Mouse (Mus musculus): ENCODE measurements around the gene Dock8. TPM values are rescaled to one million over a fixed set of nuclear protein-coding genes. Genes with fewer than 3 reads are reported as not detected.

Dock8 gene
- polyA plus RNA-seq, 1 experiment from 2014 or later, result 2.8 TPM

DNA sequence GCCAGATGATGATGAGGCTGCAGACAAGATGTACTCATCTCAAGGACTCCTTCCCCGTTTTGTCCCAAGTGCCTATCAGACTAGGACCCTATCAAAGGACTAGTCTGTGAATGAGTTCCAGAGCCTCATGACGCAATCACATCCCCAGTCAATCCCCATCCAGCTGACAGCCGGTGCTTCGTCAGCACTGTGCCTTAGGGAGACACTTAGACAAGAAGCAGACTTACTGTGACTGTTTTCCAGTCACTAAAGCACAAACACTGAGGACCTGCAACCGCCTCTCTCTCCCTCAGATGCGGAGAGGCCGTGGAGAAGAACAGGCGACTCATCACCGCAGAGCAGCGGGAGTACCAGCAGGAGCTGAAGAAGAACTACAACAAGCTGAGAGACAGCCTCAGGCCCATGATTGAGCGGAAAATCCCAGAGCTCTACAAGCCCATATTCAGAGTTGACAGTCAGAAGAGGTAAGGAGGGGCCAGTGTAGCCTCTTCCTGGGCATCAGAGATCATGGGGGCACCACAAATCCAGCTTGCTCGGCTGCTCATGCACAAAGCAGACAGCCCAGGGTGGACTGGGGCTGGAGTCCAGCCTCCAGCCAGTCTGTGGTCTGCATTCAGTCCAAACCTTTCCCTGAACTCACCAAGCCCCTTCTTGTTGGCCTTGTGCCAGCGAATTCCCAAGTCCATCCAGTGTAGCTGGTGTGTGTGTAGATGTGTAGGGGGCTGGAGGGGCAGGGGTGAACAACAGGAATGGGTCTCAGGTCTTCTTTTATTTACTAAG lies 200.9 kb downstream of the Dock8 start:
- H3K9me3 ChIP-seq (ENCODE audit: control insufficient read depth, low read length), result no peaks in the 10 kb centered on the region
- no peaks in the 10 kb centered on the region for H3K27me3 ChIP-seq (ENCODE audit: control insufficient read depth, insufficient read depth, low read length)
- 73% methylated on average over 13 of the region's 13 CpGs for WGBS
- no peak overlapping the region for H3K4me2 ChIP-seq (ENCODE audit: low read depth, low read length)
- no peaks in the 10 kb centered on the region for H3K36me3 ChIP-seq (ENCODE audit: control insufficient read depth, insufficient read depth, low read length)
- no peak; the same call in 1 of the 2 replicates for ATAC-seq (ENCODE audit: low read depth)
- no peak overlapping the region for H3K27ac ChIP-seq (ENCODE audit: low read depth, low read length)
- no peak overlapping the region for H3K4me3 ChIP-seq (ENCODE audit: low read depth, low read length)
- H3K9ac ChIP-seq (replicated peaks; ENCODE audit: low read depth, low read length), result no peak overlapping the region
- H3K4me1 ChIP-seq (ENCODE audit: control insufficient read depth, insufficient read depth, low read length), result no peaks in the 10 kb centered on the region

DNA sequence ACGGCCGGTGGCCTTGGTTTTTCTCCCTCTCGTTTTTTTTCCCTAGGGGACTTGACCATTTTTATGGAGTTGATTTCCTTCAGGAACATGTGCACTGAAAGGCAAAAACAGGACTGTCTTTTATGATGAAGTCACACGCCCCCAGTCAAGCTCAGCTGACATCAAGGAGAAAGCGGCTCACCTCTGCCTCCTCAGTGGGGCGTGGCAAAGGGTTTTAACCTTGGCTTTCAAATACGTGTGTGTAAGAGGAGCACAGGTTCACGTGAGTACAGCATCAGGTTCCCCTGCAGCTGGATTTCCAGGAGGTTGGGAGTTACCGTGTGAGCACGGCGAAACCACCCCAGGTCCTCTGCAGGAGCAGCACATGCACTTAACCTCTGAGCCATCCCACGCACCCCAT lies 203.7 kb downstream of the Dock8 start:
- H3K36me3 ChIP-seq (ENCODE audit: control insufficient read depth, insufficient read depth, low read length), result no peaks in the 10 kb centered on the region
- H3K4me2 ChIP-seq (ENCODE audit: low read depth, low read length), result no peak overlapping the region
- peaks cover 3% of the 10 kb centered on the region; the same call in 1 of the 2 replicates for H3K4me1 ChIP-seq (ENCODE audit: control insufficient read depth, insufficient read depth, low read length)
- H3K4me3 ChIP-seq (ENCODE audit: low read depth, low read length), result no peak overlapping the region
- no peak for ATAC-seq (ENCODE audit: low read depth)
- H3K27me3 ChIP-seq (ENCODE audit: control insufficient read depth, insufficient read depth, low read length), result no peaks in the 10 kb centered on the region
- no peak overlapping the region for H3K9ac ChIP-seq (replicated peaks; ENCODE audit: low read depth, low read length)
- H3K27ac ChIP-seq (ENCODE audit: low read depth, low read length), result no peak overlapping the region
- H3K9me3 ChIP-seq (ENCODE audit: control insufficient read depth, low read length), result no peaks in the 10 kb centered on the region
- WGBS, result 88% methylated on average over 12 of the region's 12 CpGs

GRCm38 (mm10) chr19:25206969-25207368 lies 207.6 kb downstream of the Dock8 start:
- no peak overlapping the region for H3K27ac ChIP-seq (ENCODE audit: low read depth, low read length)
- no peak overlapping the region for H3K4me2 ChIP-seq (ENCODE audit: low read depth, low read length)
- H3K4me1 ChIP-seq (ENCODE audit: control insufficient read depth, insufficient read depth, low read length), result peaks cover 3% of the 10 kb centered on the region; the same call in 1 of the 2 replicates
- no peak overlapping the region for H3K9ac ChIP-seq (replicated peaks; ENCODE audit: low read depth, low read length)
- no peak overlapping the region for H3K4me3 ChIP-seq (ENCODE audit: low read depth, low read length)
- WGBS, result 55% methylated on average over 12 of the region's 12 CpGs
- no peak for ATAC-seq (ENCODE audit: low read depth)
- H3K9me3 ChIP-seq (ENCODE audit: control insufficient read depth, low read length), result no peaks in the 10 kb centered on the region
- H3K36me3 ChIP-seq (ENCODE audit: control insufficient read depth, insufficient read depth, low read length), result no peaks in the 10 kb centered on the region
- H3K27me3 ChIP-seq (ENCODE audit: control insufficient read depth, insufficient read depth, low read length), result no peaks in the 10 kb centered on the region

GRCm38 (mm10) chr19:25207731-25208361 lies 208.5 kb downstream of the Dock8 start:
- Histone ChIP-seq H3K9me3 (ENCODE audit: control insufficient read depth, low read length) (no peaks in the 10 kb centered on the region), H3K27ac (ENCODE audit: low read depth, low read length) (no peak overlapping the region), H3K27me3 (ENCODE audit: control insufficient read depth, insufficient read depth, low read length) (no peaks in the 10 kb centered on the region), H3K4me2 (ENCODE audit: low read depth, low read length) (peak overlapping the region; percentile 44), H3K4me3 (ENCODE audit: low read depth, low read length) (no peak overlapping the region), H3K9ac (replicated peaks; ENCODE audit: low read depth, low read length) (no peak overlapping the region), H3K4me1 (ENCODE audit: control insufficient read depth, insufficient read depth, low read length) (peaks cover 3% of the 10 kb centered on the region; the same call in 1 of the 2 replicates), H3K36me3 (ENCODE audit: control insufficient read depth, insufficient read depth, low read length) (no peaks in the 10 kb centered on the region)
- 0 out of 2 replicates have a peak, but pooled peaks have one; percentile 17 for ATAC-seq (ENCODE audit: low read depth)
- WGBS, result 10% methylated on average over 23 of the region's 23 CpGs

DNA sequence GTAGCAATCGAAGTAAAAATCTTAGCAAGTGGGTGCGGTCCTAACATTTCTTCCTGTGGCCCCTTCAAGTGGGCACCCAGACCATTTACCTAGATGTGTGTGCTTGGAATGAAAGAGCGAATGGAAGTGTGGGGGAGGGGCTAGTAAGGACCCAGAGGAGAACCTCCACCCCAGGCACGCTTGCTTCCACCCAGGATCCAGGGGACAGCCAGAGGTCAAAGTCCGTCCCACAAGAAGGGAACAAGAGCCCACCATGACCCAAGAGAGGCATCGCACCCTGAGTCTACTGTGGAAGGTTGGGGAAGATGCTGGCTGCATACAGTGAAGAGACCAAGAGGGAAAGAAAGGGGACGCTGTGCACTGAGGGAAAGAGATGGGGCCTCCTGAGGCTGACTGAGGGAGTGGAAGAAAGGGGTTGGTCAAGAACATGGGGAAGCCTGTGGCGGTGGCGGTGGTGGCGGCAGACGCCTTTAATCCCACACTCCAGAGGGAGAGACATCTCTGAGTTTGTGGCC lies 209.3 kb downstream of the Dock8 start:
- Histone ChIP-seq H3K36me3 (ENCODE audit: control insufficient read depth, insufficient read depth, low read length) (no peaks in the 10 kb centered on the region), H3K27me3 (ENCODE audit: control insufficient read depth, insufficient read depth, low read length) (no peaks in the 10 kb centered on the region), H3K4me1 (ENCODE audit: control insufficient read depth, insufficient read depth, low read length) (peaks cover 3% of the 10 kb centered on the region; the same call in 1 of the 2 replicates), H3K4me3 (ENCODE audit: low read depth, low read length) (no peak overlapping the region), H3K4me2 (ENCODE audit: low read depth, low read length) (no peak overlapping the region), H3K9me3 (ENCODE audit: control insufficient read depth, low read length) (no peaks in the 10 kb centered on the region), H3K9ac (replicated peaks; ENCODE audit: low read depth, low read length) (no peak overlapping the region), H3K27ac (ENCODE audit: low read depth, low read length) (no peak overlapping the region)
- 77% methylated on average over 11 of the region's 11 CpGs for WGBS
- ATAC-seq (ENCODE audit: low read depth), result no peak

DNA sequence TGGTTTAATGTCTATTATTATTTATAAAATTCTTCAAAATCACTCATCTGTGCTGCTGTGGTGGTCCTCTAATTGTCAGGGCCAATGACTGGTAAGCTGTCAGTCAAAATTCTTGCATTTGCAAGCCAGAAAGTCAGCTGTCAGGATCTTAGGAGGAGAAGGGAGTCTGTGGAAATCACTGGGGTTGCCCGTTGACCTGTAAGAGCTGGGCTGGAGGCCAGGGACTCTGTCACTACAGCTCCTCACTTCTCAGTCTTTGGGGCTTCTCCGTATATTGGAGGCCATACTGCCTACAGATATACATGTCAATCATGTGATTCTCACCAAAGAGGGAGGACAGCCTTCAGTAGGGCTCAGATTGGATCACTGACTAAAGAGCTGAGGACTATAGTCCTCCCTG lies 221.3 kb downstream of the Dock8 start:
- Histone ChIP-seq H3K9ac (replicated peaks; ENCODE audit: low read depth, low read length) (no peak overlapping the region), H3K9me3 (ENCODE audit: control insufficient read depth, low read length) (no peaks in the 10 kb centered on the region), H3K27ac (ENCODE audit: low read depth, low read length) (no peak overlapping the region), H3K4me3 (ENCODE audit: low read depth, low read length) (no peak overlapping the region), H3K4me2 (ENCODE audit: low read depth, low read length) (no peak overlapping the region), H3K36me3 (ENCODE audit: control insufficient read depth, insufficient read depth, low read length) (no peaks in the 10 kb centered on the region), H3K27me3 (ENCODE audit: control insufficient read depth, insufficient read depth, low read length) (no peaks in the 10 kb centered on the region), H3K4me1 (ENCODE audit: control insufficient read depth, insufficient read depth, low read length) (no peaks in the 10 kb centered on the region)
- no peak for ATAC-seq (ENCODE audit: low read depth)
- WGBS, result 86% methylated on average over 2 of the region's 2 CpGs

GRCm38 (mm10) chr19:25221964-25222640 lies 222.8 kb downstream of the Dock8 start:
- Histone ChIP-seq H3K4me3 (ENCODE audit: low read depth, low read length) (no peak overlapping the region), H3K4me2 (ENCODE audit: low read depth, low read length) (no peak overlapping the region), H3K27ac (ENCODE audit: low read depth, low read length) (no peak overlapping the region), H3K9ac (replicated peaks; ENCODE audit: low read depth, low read length) (no peak overlapping the region), H3K4me1 (ENCODE audit: control insufficient read depth, insufficient read depth, low read length) (no peaks in the 10 kb centered on the region), H3K9me3 (ENCODE audit: control insufficient read depth, low read length) (no peaks in the 10 kb centered on the region), H3K36me3 (ENCODE audit: control insufficient read depth, insufficient read depth, low read length) (no peaks in the 10 kb centered on the region), H3K27me3 (ENCODE audit: control insufficient read depth, insufficient read depth, low read length) (no peaks in the 10 kb centered on the region)
- 74% methylated on average over 9 of the region's 9 CpGs for WGBS
- ATAC-seq (ENCODE audit: low read depth), result no peak

GRCm38 (mm10) chr19:25230058-25230974 lies 231.0 kb downstream of the Dock8 start:
- H3K27me3 ChIP-seq (ENCODE audit: control insufficient read depth, insufficient read depth, low read length), result no peaks in the 10 kb centered on the region
- H3K9me3 ChIP-seq (ENCODE audit: control insufficient read depth, low read length), result no peaks in the 10 kb centered on the region
- no peak overlapping the region for H3K9ac ChIP-seq (replicated peaks; ENCODE audit: low read depth, low read length)
- no peak overlapping the region for H3K4me3 ChIP-seq (ENCODE audit: low read depth, low read length)
- no peak for ATAC-seq (ENCODE audit: low read depth)
- no peak overlapping the region for H3K27ac ChIP-seq (ENCODE audit: low read depth, low read length)
- no peaks in the 10 kb centered on the region for H3K4me1 ChIP-seq (ENCODE audit: control insufficient read depth, insufficient read depth, low read length)
- 72% methylated on average over 4 of the region's 4 CpGs for WGBS
- no peaks in the 10 kb centered on the region for H3K36me3 ChIP-seq (ENCODE audit: control insufficient read depth, insufficient read depth, low read length)
- no peak overlapping the region for H3K4me2 ChIP-seq (ENCODE audit: low read depth, low read length)

Measured in neural tube, embryonic 14.5 days (tissue).